Mouse (Mus musculus) testis, adult 2 months (tissue): ENCODE measurements around the gene Gla. TPM values are rescaled to one million over a fixed set of nuclear protein-coding genes. Genes with fewer than 3 reads are reported as not detected.

ENCODE experiments used
- H3K27ac ChIP-seq: fragments of 200-500 bp; 2 replicates; pipeline ENCODE4 v1.5.1; 2012; ENCODE audit warnings: low read depth, low read length; ENCODE audit not compliant: control insufficient read depth, insufficient read depth
- H3K27me3 ChIP-seq: fragments of 200-500 bp; 2 replicates; pipeline ENCODE4 v1.6.1; 2012; ENCODE audit warnings: mild to moderate bottlenecking, low read length, moderate library complexity; ENCODE audit not compliant: control insufficient read depth, insufficient read depth
- H3K36me3 ChIP-seq: fragments of 200-500 bp; 2 replicates; pipeline ENCODE4 v1.6.1; 2012; ENCODE audit warnings: mild to moderate bottlenecking, low read length; ENCODE audit not compliant: control insufficient read depth, insufficient read depth
- H3K4me1 ChIP-seq: fragments of 200-500 bp; 2 replicates; pipeline ENCODE4 v1.6.1; 2012; ENCODE audit warnings: low read length; ENCODE audit not compliant: control insufficient read depth, insufficient read depth
- H3K4me3 ChIP-seq: fragments of 200-500 bp; 2 replicates; pipeline ENCODE4 v1.5.1; 2012; ENCODE audit warnings: low read depth, mild to moderate bottlenecking, low read length, moderate library complexity, mixed read lengths; ENCODE audit not compliant: control insufficient read depth
- CTCF ChIP-seq: fragments of 200-500 bp; IDR thresholded peaks from 2 replicates; pipeline ENCODE4 v1.5.1; 2012; ENCODE audit warnings: low read depth, mild to moderate bottlenecking, inconsistent platforms, low read length, moderate library complexity; ENCODE audit not compliant: control insufficient read depth, insufficient read depth, insufficient replicate concordance
- POLR2A ChIP-seq: fragments of 200-500 bp; IDR thresholded peaks from 2 replicates; pipeline ENCODE4 v1.6.1; 2012; ENCODE audit warnings: low read depth, mild to moderate bottlenecking, inconsistent platforms, low read length, moderate library complexity; ENCODE audit not compliant: control insufficient read depth
- polyA plus RNA-seq: library from polyadenylated mRNA; depleted of rRNA; stranded (reverse); fragments of >200 nt; gene quantifications from 2 replicates; pipeline ENCODE4 v1.2.3, GENCODE M21; 2012

Gene Gla
- polyA plus RNA-seq, 1 experiment: 0.80 TPM

GRCm38 (mm10) chrX:134566536-134567222 is 34.2 kb downstream of the Gla start:
- Histone ChIP-seq H3K27me3 (no peaks in the 10 kb centered on the region), H3K36me3 (no peaks in the 10 kb centered on the region), H3K4me1 (no peaks in the 10 kb centered on the region), H3K27ac (no peak overlapping the region), H3K4me3 (no peak overlapping the region)
- TF ChIP-seq POLR2A: no peak
- TF ChIP-seq CTCF: no peak

GRCm38 (mm10) chrX:134564326-134564725 is 36.6 kb downstream of the Gla start:
- Histone ChIP-seq H3K27ac (no peak overlapping the region), H3K36me3 (no peaks in the 10 kb centered on the region), H3K4me1 (no peaks in the 10 kb centered on the region), H3K27me3 (no peaks in the 10 kb centered on the region), H3K4me3 (no peak overlapping the region)
- TF ChIP-seq CTCF: no peak
- no peak for TF ChIP-seq POLR2A

DNA sequence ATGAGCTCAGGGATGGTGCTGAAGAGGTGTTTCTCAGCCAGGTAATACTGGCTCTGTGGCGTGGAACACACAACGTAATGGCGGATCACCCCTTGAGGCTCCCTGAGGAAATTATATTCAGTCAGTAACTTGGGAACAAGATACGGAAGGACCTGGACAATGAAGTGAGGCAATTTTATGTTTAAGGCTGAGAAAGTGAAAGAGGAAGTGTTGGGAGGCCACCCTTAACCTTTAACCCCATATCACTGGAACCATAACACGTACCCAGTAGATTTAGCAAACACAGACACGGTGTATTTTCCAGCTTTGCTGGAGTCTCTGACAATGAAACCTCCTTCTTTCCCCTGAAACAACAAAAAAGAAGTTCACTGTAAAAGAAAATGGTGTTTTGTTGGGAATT is 46.5 kb downstream of the Gla start:
- Histone ChIP-seq H3K4me3 (no peak overlapping the region), H3K27me3 (no peaks in the 10 kb centered on the region), H3K27ac (no peak overlapping the region), H3K36me3 (no peaks in the 10 kb centered on the region), H3K4me1 (no peaks in the 10 kb centered on the region)
- TF ChIP-seq POLR2A (no peak), CTCF (no peak)

GRCm38 (mm10) chrX:134553326-134553725 is 47.6 kb downstream of the Gla start:
- TF ChIP-seq CTCF (no peak), POLR2A (no peak)
- no peaks in the 10 kb centered on the region for H3K36me3 ChIP-seq

DNA sequence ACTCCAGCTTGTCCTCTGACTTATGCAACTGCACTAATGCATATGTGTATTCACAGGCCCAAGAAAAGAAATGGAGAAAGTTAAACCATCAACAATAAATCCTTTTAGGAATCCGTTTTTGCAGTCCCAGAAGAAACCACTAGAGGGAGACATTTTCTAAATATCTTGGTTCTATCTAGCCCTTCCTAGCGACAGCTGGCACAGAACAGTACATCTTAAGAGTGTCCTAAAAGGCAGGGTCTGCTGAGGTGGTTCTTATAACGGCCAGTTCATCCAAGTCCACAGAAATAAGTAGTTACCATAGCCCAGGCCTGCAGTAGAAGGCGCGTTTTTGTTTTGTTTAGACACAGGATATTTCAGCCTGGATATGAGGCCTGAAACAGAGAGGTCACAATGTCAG is 50.0 kb downstream of the Gla start:
- no peak for TF ChIP-seq POLR2A
- H3K4me1 ChIP-seq: no peaks in the 10 kb centered on the region
- no peak overlapping the region for H3K4me3 ChIP-seq
- no peak overlapping the region for H3K27ac ChIP-seq
- no peaks in the 10 kb centered on the region for H3K36me3 ChIP-seq
- no peaks in the 10 kb centered on the region for H3K27me3 ChIP-seq

More at GRCm38 (mm10) chrX:134553326-134553725, 47.6 kb downstream of the Gla start:
- no peaks in the 10 kb centered on the region for H3K27me3 ChIP-seq
- H3K4me3 ChIP-seq: no peak overlapping the region
- H3K4me1 ChIP-seq: no peaks in the 10 kb centered on the region
- H3K27ac ChIP-seq: no peak overlapping the region

GRCm38 (mm10) chrX:134547330-134547729 is 53.6 kb downstream of the Gla start:
- no peak overlapping the region for H3K4me3 ChIP-seq
- H3K27me3 ChIP-seq: no peaks in the 10 kb centered on the region
- H3K27ac ChIP-seq: no peak overlapping the region
- TF ChIP-seq CTCF: no peak
- TF ChIP-seq POLR2A: no peak
- H3K36me3 ChIP-seq: no peaks in the 10 kb centered on the region
- no peaks in the 10 kb centered on the region for H3K4me1 ChIP-seq

GRCm38 (mm10) chrX:134541955-134542308 is 59.0 kb downstream of the Gla start:
- TF ChIP-seq CTCF: no peak
- TF ChIP-seq POLR2A: no peak
- H3K36me3 ChIP-seq: no peaks in the 10 kb centered on the region
- peak overlapping the region; percentile 87 for H3K4me3 ChIP-seq
- H3K27me3 ChIP-seq: no peaks in the 10 kb centered on the region
- peak overlapping the region; percentile 88; the same call in 1 of the 2 replicates for H3K27ac ChIP-seq
- no peaks in the 10 kb centered on the region for H3K4me1 ChIP-seq
